8 mouse cellular contexts compared by ENCODE assay signal in genomic region chr2:11705201-11706025, GRCm38 (mm10). TPM values are rescaled to one million over a fixed set of nuclear protein-coding genes. Genes with fewer than 3 reads are reported as not detected.
A peak's percentile ranks its signal among the peaks of the same experiment; 100 is the strongest.
DNase-seq lines count a peak whose midpoint lies in the region; ATAC-seq lines count a peak whose summit lies in the region.

Il15ra (plus strand) TSS chr2:11705290.

- H3K9me3 ChIP-seq in erythroblast, embryonic 14.5 days (ENCODE audit: control insufficient read depth, low read length): no peaks in the 10 kb centered on the region
- no peaks in the 10 kb centered on the region for H3K9me3 ChIP-seq in heart, embryonic 11.5 days (replicated peaks; ENCODE audit: control insufficient read depth, low read length)
- no peaks in the 10 kb centered on the region for H3K9me3 ChIP-seq in kidney, embryonic 15.5 days (replicated peaks)
- H3K9me3 ChIP-seq in liver, embryonic 12.5 days (replicated peaks): no peaks in the 10 kb centered on the region
- no peaks in the 10 kb centered on the region for H3K9me3 ChIP-seq in stomach, embryonic 14.5 days (ENCODE audit: control insufficient read depth, low read depth, low read length)

- H3K36me3 ChIP-seq in erythroblast, embryonic 14.5 days (ENCODE audit: control insufficient read depth): no peaks in the 10 kb centered on the region
- no peaks in the 10 kb centered on the region for H3K36me3 ChIP-seq in heart, embryonic 11.5 days (ENCODE audit: control insufficient read depth, insufficient read depth, low read length)
- H3K36me3 ChIP-seq in kidney, embryonic 15.5 days: no peaks in the 10 kb centered on the region
- H3K36me3 ChIP-seq in liver, embryonic 12.5 days: no peaks in the 10 kb centered on the region
- H3K36me3 ChIP-seq in stomach, embryonic 14.5 days (ENCODE audit: control insufficient read depth, insufficient read depth, low read length): no peaks in the 10 kb centered on the region

- peak within 1 kb of the TSS; percentile 82 for H3K9ac ChIP-seq in heart, embryonic 11.5 days (ENCODE audit: low read depth, low read length)
- H3K9ac ChIP-seq in kidney, embryonic 15.5 days: peak within 1 kb of the TSS; percentile 56
- peak within 1 kb of the TSS; percentile 68 for H3K9ac ChIP-seq in liver, embryonic 12.5 days
- H3K9ac ChIP-seq in stomach, embryonic 14.5 days (replicated peaks; ENCODE audit: low read depth, low read length): peak within 1 kb of the TSS; percentile 47; the same call in 1 of the 2 replicates

- peak within 1 kb of the TSS; percentile 66 for H3K27ac ChIP-seq in heart, embryonic 11.5 days (ENCODE audit: low read depth, low read length)
- H3K27ac ChIP-seq in kidney, embryonic 15.5 days: no peak within 1 kb of the TSS
- H3K27ac ChIP-seq in liver, embryonic 12.5 days: no peak within 1 kb of the TSS
- no peak within 1 kb of the TSS for H3K27ac ChIP-seq in stomach, embryonic 14.5 days (ENCODE audit: low read length)

- peak; percentile 56 for ATAC-seq in heart, embryonic 11.5 days (replicated peaks; ENCODE audit: insufficient number of reproducible peaks, low FRiP score, low TSS enrichment)
- peak; percentile 84 for ATAC-seq in kidney, embryonic 15.5 days (replicated peaks; ENCODE audit: low FRiP score)
- ATAC-seq in liver, embryonic 12.5 days: peak; percentile 54
- peak; percentile 62 for ATAC-seq in stomach, embryonic 14.5 days (ENCODE audit: insufficient number of reproducible peaks, insufficient read depth, low FRiP score, low read depth)

- WGBS in heart, embryonic 11.5 days (ENCODE audit: insufficient replicate concordance): 2% methylated on average over 37 of the region's 37 CpGs
- under 1% methylated on average over 37 of the region's 37 CpGs for WGBS in kidney, embryonic 15.5 days
- under 1% methylated on average over 37 of the region's 37 CpGs for WGBS in liver, embryonic 12.5 days (ENCODE audit: insufficient replicate concordance)
- under 1% methylated on average over 37 of the region's 37 CpGs for WGBS in stomach, embryonic 14.5 days

- peak within 1 kb of the TSS; percentile 99 for H3K4me2 ChIP-seq in heart, embryonic 11.5 days
- peak within 1 kb of the TSS; percentile 97 for H3K4me2 ChIP-seq in kidney, embryonic 15.5 days
- H3K4me2 ChIP-seq in liver, embryonic 12.5 days: peak within 1 kb of the TSS; percentile 91
- peak within 1 kb of the TSS; percentile 97 for H3K4me2 ChIP-seq in stomach, embryonic 14.5 days (replicated peaks; ENCODE audit: low read depth, low read length)

- peak within 1 kb of the TSS; percentile 71 for H3K4me3 ChIP-seq in erythroblast, embryonic 14.5 days (replicated peaks)
- peak within 1 kb of the TSS; percentile 76 for H3K4me3 ChIP-seq in heart, embryonic 11.5 days (ENCODE audit: low read depth, low read length)
- peak within 1 kb of the TSS; percentile 70 for H3K4me3 ChIP-seq in kidney, embryonic 15.5 days (replicated peaks)
- peak within 1 kb of the TSS; percentile 72 for H3K4me3 ChIP-seq in liver, embryonic 12.5 days
- peak within 1 kb of the TSS; percentile 47 for H3K4me3 ChIP-seq in stomach, embryonic 14.5 days (ENCODE audit: low read depth, low read length)

- H3K4me1 ChIP-seq in erythroblast, embryonic 14.5 days (ENCODE audit: control insufficient read depth): peaks cover 20% of the 10 kb centered on the region
- peaks cover 5% of the 10 kb centered on the region; the same call in 1 of the 2 replicates for H3K4me1 ChIP-seq in heart, embryonic 11.5 days (ENCODE audit: control insufficient read depth, insufficient read depth, low read length)
- peaks cover 13% of the 10 kb centered on the region for H3K4me1 ChIP-seq in kidney, embryonic 15.5 days
- H3K4me1 ChIP-seq in liver, embryonic 12.5 days: peaks cover 32% of the 10 kb centered on the region
- H3K4me1 ChIP-seq in stomach, embryonic 14.5 days (ENCODE audit: control insufficient read depth, insufficient read depth, low read length): peaks cover 5% of the 10 kb centered on the region; the same call in 1 of the 2 replicates

- peak; percentile 65 to 66 for DNase-seq in B cell, adult 2 months
- DNase-seq in adrenal gland, postnatal 25 days: peak; percentile 79
- peak; percentile 72 for DNase-seq in naive thymus-derived CD4-positive, alpha-beta T cell, adult 2 months (ENCODE audit: low read depth)

- peaks cover 22% of the 10 kb centered on the region for H3K27me3 ChIP-seq in erythroblast, embryonic 14.5 days (ENCODE audit: control insufficient read depth)
- H3K27me3 ChIP-seq in heart, embryonic 11.5 days (ENCODE audit: control insufficient read depth, insufficient read depth, low read length): 0 out of 2 replicates have a peak, but pooled peaks cover 4% of the 10 kb centered on the region
- peaks cover 40% of the 10 kb centered on the region for H3K27me3 ChIP-seq in kidney, embryonic 15.5 days
- H3K27me3 ChIP-seq in liver, embryonic 12.5 days (replicated peaks): peaks cover 15% of the 10 kb centered on the region
- no peaks in the 10 kb centered on the region for H3K27me3 ChIP-seq in stomach, embryonic 14.5 days (ENCODE audit: control insufficient read depth, insufficient read depth, low read length)

RNA-seq across cellular contexts. Expression of gene Il15ra, which starts in this region (rescaled TPM):
- total RNA-seq in adrenal gland, postnatal 25 days (2021): 16.3 and 27.1 TPM in 2 replicates
- 0.05 TPM in 1 of 2 replicates, not detected in the other for polyA plus RNA-seq in erythroblast, embryonic 14.5 days (2012)
- 5.8 and 6.7 TPM in 2 replicates for polyA plus RNA-seq in heart, embryonic 11.5 days (2014; fragmentation: Nextera tagmentation; extraction: Ambion mirVana)
- 2.1 and 2.2 TPM in 2 replicates for polyA plus RNA-seq in kidney, embryonic 15.5 days (2015; fragmentation: Nextera tagmentation; extraction: Ambion mirVana)
- 1.7 and 2.1 TPM in 2 replicates for polyA plus RNA-seq in liver, embryonic 12.5 days (2016; fragmentation: Nextera tagmentation; extraction: Ambion mirVana)
- polyA plus RNA-seq in stomach, embryonic 14.5 days (2014; fragmentation: Nextera tagmentation; extraction: Ambion mirVana): 0.80 and 1.5 TPM in 2 replicates
